Mouse (Mus musculus) layer of hippocampus, adult 9-11 months (tissue): ENCODE results near the gene Zmat5.
"Not testable (repeated sequence)": the region's sequence is repeated elsewhere in the genome, so short reads cannot be mapped to it uniquely, and the experiment has no call there.

Source experiments
- DNase-seq: peaks from one replicate; pipeline ENCODE4 v3.0.0; 2022

Zmat5 gene

DNA sequence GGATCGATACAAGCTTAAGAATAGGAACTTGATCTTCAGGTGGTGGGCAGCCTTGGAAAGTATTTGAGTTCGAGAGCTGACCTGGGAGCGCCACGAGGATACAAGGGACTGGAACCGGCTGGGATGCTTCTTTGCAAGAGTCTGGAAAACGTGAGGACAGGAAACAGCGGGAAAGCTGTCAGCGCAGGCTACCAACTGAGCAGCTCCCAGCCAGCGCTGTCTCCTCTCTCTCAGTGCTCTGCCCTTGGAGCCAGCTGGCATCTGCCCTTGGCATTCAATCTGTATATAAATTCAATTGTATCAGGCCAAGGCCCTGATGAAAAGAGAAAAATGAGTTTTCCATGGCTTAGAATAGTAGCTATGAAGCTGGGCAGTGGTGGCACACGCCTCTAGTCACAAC is 13.3 kb upstream of the Zmat5 start:
- DNase-seq: peak; percentile 56

DNA sequence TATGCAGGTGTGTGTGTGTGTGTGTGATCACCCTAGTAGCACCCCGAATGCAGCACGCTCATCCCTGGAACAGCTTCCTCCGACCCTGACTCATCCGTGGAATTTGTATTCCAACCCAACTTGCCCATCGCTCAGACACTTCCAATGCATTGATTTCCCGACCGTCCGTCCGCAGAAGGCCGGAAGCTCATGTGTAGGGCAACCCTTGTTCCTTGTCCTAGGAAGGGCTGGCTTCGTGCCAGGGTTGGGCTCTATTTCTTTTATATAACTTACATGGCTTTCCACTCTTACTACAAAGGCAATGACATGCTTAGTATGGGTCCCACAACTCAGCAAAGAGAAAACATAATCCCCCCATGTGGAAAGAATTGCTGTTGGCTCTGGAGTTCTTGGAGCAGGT is 12.3 kb upstream of the Zmat5 start:
- DNase-seq: no peak

DNA sequence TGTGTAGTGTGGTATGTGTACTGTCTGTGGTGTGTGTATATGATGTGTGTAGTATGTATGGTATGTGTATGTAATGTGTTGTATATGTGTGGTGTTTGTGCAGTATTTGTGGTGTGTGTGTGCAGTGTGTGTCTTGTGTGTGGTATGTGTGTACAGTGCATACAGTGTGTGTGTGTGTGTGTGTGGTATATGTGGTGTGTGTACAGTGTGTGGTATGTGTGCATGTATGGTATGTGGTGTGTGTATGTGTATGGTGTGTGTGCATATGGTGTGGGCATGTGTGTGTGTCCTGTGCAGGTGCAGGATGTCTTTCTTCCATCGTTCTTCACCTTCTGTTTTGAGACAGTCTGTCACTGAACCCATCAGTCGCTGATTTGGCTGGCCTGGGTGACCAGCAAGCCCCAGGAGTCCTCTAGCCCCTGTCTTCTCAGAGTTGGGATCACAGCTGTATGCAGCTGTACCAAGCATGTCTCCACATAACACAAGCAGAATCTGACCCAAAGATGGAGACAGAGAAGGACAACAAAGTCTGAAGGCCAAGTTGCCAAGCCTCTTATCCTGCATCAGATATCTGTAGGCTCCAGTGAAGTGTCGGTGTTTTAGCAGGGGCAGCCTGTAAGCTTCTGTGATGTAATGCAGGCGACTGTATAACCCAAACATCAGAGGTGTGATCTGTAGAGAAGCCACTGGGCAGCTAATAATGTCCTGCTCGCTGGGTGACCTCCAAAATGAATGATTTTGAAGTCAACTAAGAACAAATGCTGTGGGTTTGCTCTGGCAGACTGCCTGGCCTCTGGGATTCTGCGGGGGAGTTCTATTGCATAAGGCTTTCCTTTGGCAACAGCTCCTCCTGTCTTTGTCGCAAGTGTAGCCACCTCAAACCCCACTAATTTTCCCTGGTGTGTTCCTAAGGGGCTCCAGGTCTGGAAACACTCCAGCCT is 7.2 kb upstream of the Zmat5 start:
- peak; percentile 72 for DNase-seq

DNA sequence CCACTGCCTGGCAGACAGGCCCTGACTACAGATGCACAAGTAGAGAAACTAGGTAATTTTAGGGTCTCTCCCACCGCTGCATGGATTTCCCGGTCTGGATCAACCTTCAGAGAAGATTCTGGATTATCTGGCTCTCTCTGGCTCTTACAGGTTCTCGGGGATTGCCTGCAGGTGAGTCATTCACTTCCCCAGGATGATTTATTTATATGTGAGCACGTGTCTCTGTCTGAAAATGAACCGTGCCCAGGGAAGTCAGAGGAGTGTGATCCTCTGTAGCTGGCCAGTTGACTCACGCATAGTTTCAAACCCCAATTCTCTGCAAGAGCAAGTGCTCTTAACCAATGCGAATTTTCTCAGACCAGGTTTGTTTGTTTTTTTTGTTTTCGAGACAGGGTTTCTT is 3.8 kb upstream of the Zmat5 start:
- DNase-seq: no peak

DNA sequence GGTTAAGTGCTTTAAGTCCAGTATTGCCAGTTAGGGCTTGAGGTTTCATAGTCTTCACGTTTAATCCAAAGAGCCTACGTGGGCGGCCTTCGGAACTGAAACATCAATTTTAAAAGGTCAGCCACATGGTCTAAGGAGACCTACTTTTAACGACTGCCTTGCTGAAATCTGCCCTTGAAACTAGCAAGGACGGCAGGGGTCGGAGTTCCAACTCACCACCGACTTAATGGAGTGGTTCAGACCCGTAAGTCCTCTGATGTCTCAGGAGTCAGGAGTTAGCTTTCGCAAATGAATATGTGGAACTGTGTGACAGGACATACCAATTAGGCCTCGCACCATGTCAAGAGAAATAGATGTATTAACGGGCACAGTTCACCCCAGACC is 798 bp upstream of the Zmat5 start:
- no peak for DNase-seq

DNA sequence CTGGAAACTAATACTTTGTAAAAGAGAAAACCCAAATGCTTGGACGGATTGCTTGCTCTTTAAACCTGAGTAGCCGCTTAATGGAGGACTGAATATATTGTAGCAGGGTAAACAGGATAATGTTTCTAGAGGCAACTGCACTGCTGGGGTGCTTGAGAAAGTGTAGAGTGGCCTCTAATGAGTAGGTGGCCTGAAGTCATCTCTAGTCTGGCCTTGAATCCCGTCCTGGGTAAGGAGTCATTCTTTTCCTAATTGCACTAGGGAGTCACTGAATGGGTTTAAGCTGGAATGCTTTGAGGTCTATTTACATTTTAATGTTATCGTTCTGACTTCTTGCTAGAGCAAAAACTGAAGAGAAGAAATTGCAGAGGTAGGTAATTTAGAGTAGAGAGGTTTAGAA is 700 bp downstream of the Zmat5 start:
- no peak for DNase-seq

DNA sequence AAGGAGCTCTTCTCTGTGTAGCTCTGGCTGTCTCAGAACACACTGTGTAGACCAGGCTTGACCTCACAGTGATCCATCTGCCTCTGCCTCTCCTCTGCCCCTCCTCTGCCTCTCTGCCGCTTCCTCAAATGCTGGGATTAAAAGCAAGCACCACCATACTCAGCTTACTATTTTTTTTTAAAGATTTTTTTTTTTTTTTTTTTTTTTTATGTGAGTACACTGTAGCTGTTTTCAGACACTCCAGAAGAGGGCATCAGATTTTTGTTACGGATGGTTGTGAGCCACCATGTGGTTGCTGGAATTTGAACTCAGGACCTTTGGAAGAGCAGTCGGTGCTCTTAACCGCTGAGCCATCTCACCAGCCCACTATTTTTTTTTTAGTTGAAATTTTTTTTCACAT is 5.7 kb downstream of the Zmat5 start:
- DNase-seq: not testable (repeated sequence)

DNA sequence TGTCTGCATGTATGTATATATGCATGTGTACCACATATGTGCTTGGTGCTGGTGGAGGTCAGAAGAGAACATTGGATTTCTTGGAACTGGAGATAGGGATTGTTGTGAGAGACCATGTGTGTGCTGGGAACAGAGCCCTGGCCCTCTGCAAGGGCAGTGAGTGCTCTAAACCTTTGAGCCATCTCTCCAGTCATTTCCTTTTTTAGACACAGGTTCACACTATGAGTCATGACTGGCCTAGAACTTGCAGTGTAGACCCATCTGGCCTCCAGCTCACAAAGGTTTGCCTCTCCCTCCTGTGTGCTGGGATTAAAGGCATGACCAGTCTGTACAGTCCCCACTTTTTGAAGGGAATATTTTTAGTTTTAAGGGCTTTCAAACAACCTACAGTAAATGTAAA is 8.3 kb downstream of the Zmat5 start:
- DNase-seq: no peak

DNA sequence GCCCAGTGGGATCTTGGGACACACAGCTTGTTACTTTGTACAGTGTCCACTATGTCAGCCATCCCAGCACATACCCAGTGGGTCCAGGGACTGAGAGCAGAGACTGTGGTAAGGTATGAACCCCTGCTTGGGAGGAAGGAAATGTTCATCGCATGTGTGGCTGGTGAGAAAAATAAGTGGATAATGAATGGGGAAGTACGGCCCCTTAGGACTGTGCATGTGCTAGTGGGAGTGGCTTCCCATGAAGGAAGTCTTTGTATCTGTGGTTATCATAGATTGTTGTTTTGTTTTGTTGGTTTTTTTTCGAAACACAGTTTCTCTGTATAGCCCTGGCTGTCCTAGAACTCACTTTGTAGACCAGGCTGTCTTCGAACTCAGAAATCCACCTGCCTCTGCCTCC is 10.2 kb downstream of the Zmat5 start:
- no peak for DNase-seq

DNA sequence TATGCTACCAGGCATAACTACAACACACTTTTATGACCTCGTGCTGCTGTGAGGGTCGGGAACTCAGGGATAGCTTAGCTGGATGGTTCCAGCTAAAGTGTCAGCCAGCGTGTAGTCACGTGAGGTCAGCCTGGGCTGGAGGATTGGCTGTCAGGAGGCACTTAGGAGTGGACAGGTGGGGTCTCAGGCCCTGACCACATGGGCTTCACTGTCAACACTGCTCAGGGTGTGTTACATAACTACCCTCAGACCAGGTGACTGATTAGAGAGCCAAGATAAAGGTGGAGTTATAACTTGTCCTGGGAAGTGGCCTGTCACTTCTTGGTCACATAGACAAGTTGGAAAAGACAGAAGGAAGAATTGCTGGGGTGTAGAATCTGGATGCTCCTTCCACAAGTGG is 11.1 kb downstream of the Zmat5 start:
- DNase-seq: no peak

DNA sequence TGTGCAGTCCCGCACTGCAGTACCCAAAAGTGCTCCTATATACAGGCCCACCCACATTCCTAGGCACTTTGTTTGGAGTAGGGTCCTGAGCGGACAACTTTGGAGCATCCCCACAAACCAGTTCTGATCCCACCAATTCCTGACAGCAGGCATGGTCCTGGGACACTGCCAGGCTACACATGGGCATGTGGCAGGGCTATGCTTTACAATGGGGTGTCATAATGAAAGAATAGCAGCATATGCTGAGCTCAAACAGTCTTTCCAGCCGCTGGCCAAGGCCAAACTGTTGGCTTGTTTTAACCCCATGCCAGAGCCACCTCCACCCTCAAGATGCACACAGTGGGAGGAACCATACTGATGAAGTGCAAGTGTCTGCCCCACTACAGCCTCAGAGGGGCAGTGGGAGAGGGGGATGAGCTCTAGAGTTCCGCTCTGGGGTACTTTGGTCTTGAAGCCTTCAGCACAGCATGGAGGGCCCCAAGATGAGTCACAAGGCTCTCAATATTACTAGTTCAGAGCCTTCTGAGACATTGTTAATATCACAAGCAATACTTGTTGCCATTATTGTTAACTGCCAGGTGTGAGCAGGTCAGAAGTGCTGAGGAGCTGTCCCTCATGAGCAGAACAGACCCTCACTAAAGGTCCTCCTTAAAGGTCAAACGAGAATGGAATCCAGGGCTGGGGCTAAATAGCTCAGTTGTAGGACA is 12.2 kb downstream of the Zmat5 start:
- no peak for DNase-seq

DNA sequence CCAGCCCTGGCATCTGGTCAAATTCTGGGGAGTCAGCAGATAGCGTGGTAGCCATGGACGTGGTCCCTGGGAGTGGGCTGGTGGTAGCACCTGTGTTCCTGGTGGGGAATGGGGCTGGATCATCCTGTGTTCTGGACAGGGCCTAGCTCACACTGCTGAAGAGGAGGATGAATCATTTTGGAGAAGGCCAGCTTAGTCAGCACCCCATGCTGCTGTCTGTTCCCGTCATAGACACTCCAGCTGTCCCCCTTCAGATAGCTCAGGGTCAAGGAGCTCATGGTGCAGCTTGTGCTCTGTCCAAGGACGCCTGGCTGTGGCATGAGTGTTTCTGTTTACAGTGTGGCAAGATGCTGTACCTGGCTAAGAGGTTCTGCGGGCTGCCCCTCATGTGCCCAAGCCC is 14.1 kb downstream of the Zmat5 start:
- no peak for DNase-seq

DNA sequence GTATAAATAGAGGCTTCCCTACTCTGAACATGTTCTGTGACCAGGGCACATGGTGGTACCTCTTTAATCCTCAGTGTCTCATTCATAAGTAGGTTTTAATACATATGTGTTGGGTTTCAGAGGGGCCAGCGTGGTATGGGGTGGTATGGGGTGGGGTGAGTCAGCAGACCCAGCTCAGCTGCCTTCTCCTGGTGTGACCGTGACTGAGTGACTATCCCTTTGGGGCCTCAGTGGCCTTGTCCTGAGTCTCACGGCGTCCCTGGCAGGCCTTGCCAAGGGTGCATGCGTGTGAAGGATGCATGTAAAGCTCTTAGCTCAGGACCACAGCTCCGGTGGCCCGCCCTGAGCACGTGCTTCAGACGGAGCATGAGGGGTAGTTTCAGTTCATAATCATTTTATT is 15.5 kb downstream of the Zmat5 start:
- DNase-seq: no peak

DNA sequence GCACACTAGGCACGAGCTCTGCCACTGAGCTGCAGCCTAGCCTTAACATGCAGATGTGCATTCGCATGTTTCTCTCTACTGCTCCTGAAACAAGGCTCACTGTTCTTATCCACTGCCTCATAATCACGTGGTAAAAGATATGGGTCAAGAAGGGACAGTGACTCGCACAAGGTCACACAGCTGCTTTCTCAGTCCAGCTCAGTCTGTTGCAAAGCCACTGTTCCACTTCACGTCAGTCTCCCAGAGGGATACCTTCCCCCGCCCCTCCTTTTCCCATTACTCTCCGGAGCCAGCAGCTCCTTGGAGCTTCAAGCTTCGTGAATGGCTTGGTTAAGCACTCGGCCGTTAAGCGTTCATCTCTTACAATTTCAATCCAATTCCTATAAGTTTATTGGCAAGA is 15.9 kb downstream of the Zmat5 start:
- DNase-seq: no peak

DNA sequence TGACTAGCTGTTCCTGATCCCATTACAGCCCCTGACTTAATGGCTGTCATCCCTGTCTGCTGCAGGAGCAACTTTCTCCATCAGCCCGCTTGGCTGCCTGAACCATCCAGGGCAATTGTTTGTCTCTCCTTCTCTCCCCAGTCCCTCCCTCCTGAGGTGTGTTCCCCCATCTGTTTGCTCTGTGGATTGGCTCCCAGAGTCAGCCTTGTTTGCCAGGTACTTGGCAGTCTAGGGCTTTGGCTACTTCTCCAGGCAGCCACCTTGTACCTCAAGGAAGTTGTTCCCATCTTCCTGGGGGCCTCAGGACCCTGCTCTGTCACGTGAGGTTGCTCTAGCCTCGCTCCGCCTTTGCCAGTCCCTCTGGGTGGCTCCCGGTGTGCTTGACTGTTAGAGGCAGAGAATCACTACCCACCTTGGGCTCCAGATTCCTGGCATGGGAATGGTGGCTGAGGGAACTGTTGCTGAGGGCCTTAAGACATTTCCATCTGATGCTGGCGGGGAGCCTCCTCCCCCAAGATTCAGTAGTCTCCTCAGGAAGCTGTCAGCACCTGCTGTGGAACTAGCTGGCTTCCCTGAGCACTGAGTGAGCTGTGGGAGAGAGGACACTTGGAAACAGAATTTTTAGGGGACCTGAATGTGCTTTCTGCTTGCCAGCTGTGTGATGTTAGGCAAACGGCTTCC is 16.6 kb downstream of the Zmat5 start:
- no peak for DNase-seq

DNA sequence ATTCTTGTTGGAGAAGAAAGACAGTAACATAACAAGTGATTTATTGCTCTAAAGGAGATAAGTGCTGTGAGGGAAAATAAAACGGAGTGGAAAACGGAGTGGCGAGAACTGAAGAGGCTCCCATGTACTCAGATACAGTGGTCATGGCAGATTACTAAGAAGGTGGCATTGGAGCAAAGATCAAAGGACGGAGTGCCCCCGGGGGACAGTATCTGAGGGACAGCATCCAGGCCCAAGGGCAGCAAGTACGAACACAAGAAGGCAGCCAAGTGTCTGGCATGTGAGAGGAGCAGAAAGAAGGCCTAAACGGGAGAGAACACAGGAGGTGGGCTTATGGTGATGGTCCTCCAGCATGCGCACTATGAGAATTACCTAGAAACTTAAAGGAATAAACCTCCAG is 17.2 kb downstream of the Zmat5 start:
- DNase-seq: no peak

DNA sequence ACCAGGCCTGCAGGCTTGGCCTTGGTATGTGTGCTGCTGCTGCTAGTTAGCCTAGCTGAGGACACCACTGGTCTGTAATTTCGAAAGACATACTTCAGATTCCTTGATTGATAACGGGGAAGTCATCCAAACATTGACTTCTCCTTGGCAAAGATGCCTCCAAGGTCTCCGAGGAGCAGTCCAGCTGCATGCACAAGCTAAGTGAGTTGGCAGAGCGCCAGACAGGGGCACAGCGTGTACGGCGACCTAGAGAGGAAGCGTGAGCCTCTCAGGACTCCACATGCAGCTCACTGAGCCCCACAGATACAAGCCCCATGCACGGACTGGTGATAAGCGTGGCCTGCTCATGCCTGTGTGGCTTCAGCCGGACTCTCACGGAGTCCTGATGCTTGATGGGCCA is 25.1 kb downstream of the Zmat5 start:
- no peak for DNase-seq

DNA sequence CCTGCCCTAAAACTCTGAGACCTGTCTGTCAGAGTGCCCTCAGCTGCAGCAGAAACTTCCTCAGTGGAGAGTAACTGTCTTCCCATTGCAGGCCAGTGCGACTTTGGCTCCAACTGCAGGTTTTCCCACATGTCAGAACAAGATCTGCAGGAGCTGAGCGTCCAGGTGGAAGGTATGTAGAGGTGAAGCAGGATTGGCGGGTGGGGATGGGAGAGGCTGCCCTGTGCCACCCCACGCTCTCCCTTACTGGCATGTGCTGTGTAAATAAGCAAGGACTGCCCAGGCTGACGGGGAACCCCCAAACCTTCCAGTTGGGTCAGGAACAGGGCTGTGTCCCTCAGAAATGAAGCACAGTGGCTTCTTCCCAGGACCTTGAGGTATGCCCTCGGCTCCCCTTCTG is 25.6 kb downstream of the Zmat5 start:
- no peak for DNase-seq

DNA sequence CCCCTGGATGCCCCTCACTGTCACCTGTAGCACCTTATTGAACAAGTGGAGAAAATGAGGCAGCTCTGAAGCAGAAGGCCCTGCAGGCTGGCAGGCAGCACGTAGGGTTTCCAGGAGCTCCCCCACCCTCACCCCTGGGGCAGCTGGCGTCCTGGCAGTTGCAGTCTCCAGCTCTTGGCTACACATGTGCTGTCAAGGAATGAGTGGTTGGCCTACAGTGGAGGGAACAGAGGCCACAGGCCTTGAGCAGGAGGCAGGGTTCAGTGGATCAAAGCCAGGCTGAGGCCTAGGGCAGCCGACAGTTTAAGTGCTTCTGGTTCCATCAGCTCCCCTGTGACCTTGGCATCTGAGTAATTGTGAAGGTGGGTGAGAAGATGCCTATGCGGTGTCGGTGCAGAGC is 26.4 kb downstream of the Zmat5 start:
- no peak for DNase-seq

DNA sequence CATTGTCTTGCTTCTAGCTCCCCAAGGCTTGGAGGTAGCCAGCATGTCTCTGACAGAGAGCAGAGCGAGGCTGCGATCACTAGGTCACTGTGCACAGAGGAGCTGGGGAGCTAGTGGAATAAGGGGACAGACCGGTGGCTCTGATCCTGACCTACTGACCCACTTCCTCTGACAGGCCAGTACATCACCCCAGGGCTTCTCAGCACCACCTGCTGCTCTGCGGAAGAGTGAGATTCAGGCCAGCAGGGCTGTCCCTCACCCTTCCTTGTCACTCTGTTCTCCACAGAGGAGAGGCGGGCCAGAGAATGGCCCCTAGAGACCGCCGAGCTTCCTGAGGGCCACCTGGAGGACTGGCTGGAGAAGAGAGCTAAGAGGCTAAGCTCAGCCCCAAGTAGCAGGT is 27.3 kb downstream of the Zmat5 start:
- no peak for DNase-seq

DNA sequence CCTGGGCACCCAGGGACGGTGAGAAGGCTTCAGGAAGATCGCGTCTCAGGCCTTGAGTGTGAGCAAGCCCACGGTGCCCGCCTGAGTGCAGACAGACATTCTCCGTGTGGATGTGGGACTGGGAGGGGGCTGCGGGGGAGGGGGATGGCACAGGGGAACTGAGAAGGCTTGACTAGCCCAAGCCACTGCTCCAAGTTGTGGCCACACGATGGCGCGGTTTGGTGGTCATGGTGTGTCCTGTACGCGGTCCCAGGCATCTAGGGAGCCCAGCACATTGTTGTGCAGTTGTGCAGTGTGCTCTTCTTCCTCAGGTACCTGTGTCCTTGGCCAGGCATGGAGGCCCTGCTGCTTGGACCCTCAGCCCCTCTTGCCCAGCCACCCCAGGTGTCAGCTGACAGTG is 29.7 kb downstream of the Zmat5 start:
- DNase-seq: no peak

DNA sequence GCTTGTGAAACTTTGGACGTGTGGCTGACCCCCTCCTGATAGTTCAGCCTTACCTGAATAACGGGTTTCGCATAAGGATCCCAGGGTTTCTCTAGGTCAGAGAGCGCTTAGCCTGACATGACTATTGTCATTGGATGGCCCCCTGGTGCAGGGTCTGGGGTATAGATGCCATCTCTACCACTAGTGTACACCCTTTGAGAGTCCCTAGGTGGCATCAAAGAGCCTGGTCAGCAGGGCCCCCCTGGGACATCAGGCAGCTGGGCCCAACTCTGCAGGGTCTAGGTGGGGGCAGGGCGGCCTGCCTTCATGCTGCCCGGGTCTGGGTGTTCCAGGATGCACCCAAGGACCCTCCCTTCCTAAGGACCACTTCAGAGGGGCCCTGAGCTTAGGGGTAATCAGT is 31.9 kb downstream of the Zmat5 start:
- no peak for DNase-seq

DNA sequence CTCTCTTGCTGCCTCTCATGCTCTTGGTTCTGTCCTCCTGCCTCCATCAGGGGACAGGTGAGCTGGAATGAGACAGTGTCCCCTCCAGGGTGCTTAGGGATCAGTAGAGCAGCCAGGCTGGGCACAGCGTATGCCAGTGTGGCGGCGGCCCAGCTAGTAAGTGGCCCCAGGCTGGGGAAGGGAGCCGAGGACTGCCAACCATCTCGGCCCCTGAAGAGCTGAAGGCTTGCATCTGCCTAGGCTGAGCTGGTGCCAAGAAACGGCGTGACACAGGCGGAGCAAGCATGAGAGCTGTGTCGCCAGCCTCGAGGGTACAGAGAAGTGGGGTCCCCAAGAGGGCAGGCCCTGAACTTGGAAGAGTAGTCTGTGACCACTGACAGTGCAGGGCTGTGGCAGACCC is 33.2 kb downstream of the Zmat5 start:
- peak; percentile 57 for DNase-seq

DNA sequence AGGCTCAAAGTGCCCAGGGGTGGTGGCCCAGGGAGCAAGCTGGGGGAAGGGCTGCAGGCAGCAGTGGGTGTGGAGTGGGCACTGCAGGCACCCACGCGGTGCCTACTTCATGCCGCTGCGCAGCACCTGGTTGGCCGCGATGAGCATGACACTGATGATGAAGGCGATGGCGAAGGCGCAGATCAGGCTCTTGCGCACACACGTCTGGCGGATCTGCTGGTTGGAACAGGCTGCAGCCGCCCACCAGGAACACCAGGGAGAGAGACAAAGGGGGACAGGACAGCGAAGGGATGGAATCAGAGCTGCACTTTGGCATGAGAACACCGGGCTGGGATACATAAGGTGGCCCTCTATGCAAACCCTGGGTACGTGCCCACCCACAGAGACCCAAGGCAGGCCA is 34.2 kb downstream of the Zmat5 start:
- DNase-seq: peak; percentile 64
